Mouse (Mus musculus) gastrocnemius, postnatal 25 days (tissue): ENCODE results near the gene Atp4a. TPM values are rescaled to one million over a fixed set of nuclear protein-coding genes. Genes with fewer than 3 reads are reported as not detected.
"Not testable (repeated sequence)": the region's sequence is repeated elsewhere in the genome, so short reads cannot be mapped to it uniquely, and the experiment has no call there.

ENCODE experiments used
- DNase-seq: peaks from one replicate; pipeline ENCODE4 v3.0.0; 2022
- total RNA-seq, 2 experiments: library from RNA; stranded (reverse); gene quantifications; 1 replicate in 1 of 2; 2 replicates in 1 of 2; pipeline ENCODE4 v1.2.3; 2021

The Atp4a gene
- total RNA-seq, 2 experiments from 2014 or later: 0.33 to 0.75 TPM

GRCm38 (mm10) chr7:30730064-30730722, 18.2 kb downstream of the Atp4a start:
- DNase-seq: not testable (repeated sequence)

GRCm38 (mm10) chr7:30736211-30736610, 24.2 kb downstream of the Atp4a start:
- no peak for DNase-seq

- DNase-seq: not testable (repeated sequence)
Measured at GRCm38 (mm10) chr7:30742570-30742969, 30.6 kb downstream of the Atp4a start.

- DNase-seq: not testable (repeated sequence)
Measured at GRCm38 (mm10) chr7:30743617-30744016, 31.6 kb downstream of the Atp4a start, which contains the start of gene Gapdhs. Gene Gapdhs, minus strand, starts transcription at chr7:30743681.

GRCm38 (mm10) chr7:30744022-30744598, 32.1 kb downstream of the Atp4a start:
- DNase-seq: no peak

- no peak for DNase-seq
Measured at GRCm38 (mm10) chr7:30747525-30748204, 35.7 kb downstream of the Atp4a start.

GRCm38 (mm10) chr7:30749824-30750606, 38.0 kb downstream of the Atp4a start:
- DNase-seq: no peak

- DNase-seq: no peak
Measured at GRCm38 (mm10) chr7:30751086-30751669, 39.2 kb downstream of the Atp4a start, which contains the start of gene Sbsn. Gene Sbsn, plus strand, starts transcription at chr7:30751471.

GRCm38 (mm10) chr7:30757001-30757400, 45.0 kb downstream of the Atp4a start:
- DNase-seq: no peak

- DNase-seq: no peak
Measured at GRCm38 (mm10) chr7:30758853-30759252, 46.8 kb downstream of the Atp4a start.

GRCm38 (mm10) chr7:30761769-30762352, 49.9 kb downstream of the Atp4a start:
- no peak for DNase-seq

GRCm38 (mm10) chr7:30763456-30763855, 51.4 kb downstream of the Atp4a start, which contains the start of gene Dmkn:
Gene Dmkn, plus strand, starts transcription at chr7:30763756.
- DNase-seq: no peak

GRCm38 (mm10) chr7:30765173-30765572, 53.2 kb downstream of the Atp4a start:
- no peak for DNase-seq

GRCm38 (mm10) chr7:30766408-30766807, 54.4 kb downstream of the Atp4a start:
- no peak for DNase-seq

GRCm38 (mm10) chr7:30769236-30769635, 57.2 kb downstream of the Atp4a start:
- no peak for DNase-seq

Other genes starting within 250 kb of the Atp4a start
- not detected for gene Prodh2, start 218.6 kb upstream of the Atp4a start, total RNA-seq
- gene Arhgap33, start 177.1 kb upstream of the Atp4a start, total RNA-seq: 1 to 10 TPM in 1 of 2 experiments, under 1 TPM in 1; 0.74 to 1.1 TPM
- gene Hspb6, start 160.0 kb upstream of the Atp4a start, total RNA-seq: 1,000 to 10,000 TPM; 1,175 to 3,096 TPM
- gene Proser3, start 159.9 kb upstream of the Atp4a start, total RNA-seq: 1 to 10 TPM; 3.0 to 6.4 TPM
- 10 to 100 TPM in 1 of 2 experiments, 1 to 10 TPM in 1; 8.4 to 10.3 TPM for gene Lin37, start 152.4 kb upstream of the Atp4a start, total RNA-seq
- 10 to 100 TPM; 54.1 to 55.6 TPM for gene U2af1l4, start 148.9 kb upstream of the Atp4a start, total RNA-seq
- 1 to 10 TPM; 1.6 to 2.2 TPM for gene Gm49396, start 148.9 kb upstream of the Atp4a start, total RNA-seq
- gene Psenen, start 148.6 kb upstream of the Atp4a start, total RNA-seq: 10 to 100 TPM; 91.2 to 92.1 TPM
- gene Igflr1, start 146.8 kb upstream of the Atp4a start, total RNA-seq: under 1 TPM; 0.46 to 0.75 TPM
- gene Kmt2b, start 123.5 kb upstream of the Atp4a start, total RNA-seq: 10 to 100 TPM; 12.3 to 14.0 TPM
- not detected for gene Zbtb32, start 113.3 kb upstream of the Atp4a start, total RNA-seq
- gene Upk1a, start 99.4 kb upstream of the Atp4a start, total RNA-seq: not detected
- gene Cox6b1, start 86.1 kb upstream of the Atp4a start, total RNA-seq: 1,000 to 10,000 TPM; 1,459 to 1,684 TPM
- gene Etv2, start 76.4 kb upstream of the Atp4a start, total RNA-seq: not detected
- gene Rbm42, start 61.9 kb upstream of the Atp4a start, total RNA-seq: 10 to 100 TPM; 37.2 to 40.1 TPM
- gene Haus5, start 47.2 kb upstream of the Atp4a start, total RNA-seq: 1 to 10 TPM; 3.5 to 5.1 TPM
- 1 to 10 TPM; 2.3 to 3.4 TPM for gene Pmis2, start 40.6 kb upstream of the Atp4a start, total RNA-seq
- gene 2200002J24Rik, start 13.3 kb upstream of the Atp4a start, total RNA-seq: not detected
- 100 to 1,000 TPM; 283 to 405 TPM for gene Tmem147, start 17.3 kb downstream of the Atp4a start, total RNA-seq
- gene Gapdhs, start 31.5 kb downstream of the Atp4a start, total RNA-seq: not detected
- 1 to 10 TPM; 2.3 to 5.6 TPM for gene Sbsn, start 39.3 kb downstream of the Atp4a start, total RNA-seq
- under 1 TPM; 0.43 to 0.51 TPM for gene Dmkn, start 51.5 kb downstream of the Atp4a start, total RNA-seq
- 1 to 10 TPM in 1 of 2 experiments, under 1 TPM in 1; 0.97 to 2.8 TPM for gene Krtdap, start 75.7 kb downstream of the Atp4a start, total RNA-seq
- 1 to 10 TPM in 1 of 2 experiments, not detected in 1; 2.4 TPM for gene Ffar2, start 111.6 kb downstream of the Atp4a start, total RNA-seq
- not detected for gene Ffar3, start 144.0 kb downstream of the Atp4a start, total RNA-seq
- not detected for gene Ffar1, start 149.4 kb downstream of the Atp4a start, total RNA-seq
- under 1 TPM; 0.13 to 0.23 TPM for gene Cd22, start 168.1 kb downstream of the Atp4a start, total RNA-seq
- 1 to 10 TPM; 1.1 to 1.8 TPM for gene Mag, start 202.7 kb downstream of the Atp4a start, total RNA-seq
- not detected for gene Hamp2, start 212.5 kb downstream of the Atp4a start, total RNA-seq
- not detected for gene Hamp, start 231.8 kb downstream of the Atp4a start, total RNA-seq
- gene Usf2, start 244.6 kb downstream of the Atp4a start, total RNA-seq: 10 to 100 TPM; 69.6 to 85.0 TPM